Mouse (Mus musculus) brain, embryonic 14.5 days (tissue): Measurements from ENCODE around the gene Sim2. TPM values are rescaled to one million over a fixed set of nuclear protein-coding genes. Genes with fewer than 3 reads are reported as not detected.

ENCODE experiments used
- DNase-seq: peaks from one replicate; pipeline ENCODE4 v3.0.0-alpha.2; 2011; ENCODE audit warnings: low read depth
- CTCF ChIP-seq: fragments of 200-500 bp; IDR thresholded peaks from 2 replicates; pipeline ENCODE4 v1.5.1; 2012; ENCODE audit warnings: inconsistent platforms, mild to moderate bottlenecking, moderate library complexity, borderline replicate concordance; ENCODE audit not compliant: insufficient read depth, insufficient read length; ENCODE audit errors: extremely low read depth
- POLR2A ChIP-seq: fragments of 200-500 bp; IDR thresholded peaks from 2 replicates; pipeline ENCODE4 v1.6.1; 2012; ENCODE audit warnings: mild to moderate bottlenecking, inconsistent platforms, borderline replicate concordance; ENCODE audit not compliant: poor library complexity, insufficient read depth, insufficient read length, severe bottlenecking; ENCODE audit errors: extremely low read depth
- polyA plus RNA-seq: library from polyadenylated mRNA; depleted of rRNA; stranded (reverse); fragments of >200 nt; gene quantifications from 2 replicates; pipeline ENCODE4 v1.2.3, GENCODE M21; 2012

Gene Sim2
- polyA plus RNA-seq, 1 experiment, result 0.81 TPM

DNA sequence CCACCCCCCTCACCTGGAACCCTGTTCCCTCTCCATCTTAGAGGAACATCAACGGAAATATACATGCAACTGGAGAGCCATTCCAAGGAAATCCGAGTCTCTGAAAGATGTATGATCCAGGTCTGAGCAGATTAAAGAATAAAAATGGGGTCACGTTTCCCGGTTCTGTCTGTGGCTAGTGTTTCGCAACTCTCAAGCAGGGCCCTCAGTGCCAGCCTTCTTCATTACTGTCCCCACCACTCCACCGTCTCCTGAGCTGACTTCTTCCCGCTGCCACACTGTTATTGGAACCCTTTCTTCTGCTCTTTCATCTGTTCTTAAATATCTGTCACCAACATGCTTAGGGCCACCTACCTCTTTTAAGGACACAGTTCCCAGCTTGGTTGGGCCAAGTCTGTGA lies 28.4 kb downstream of the Sim2 start:
- no peak for TF ChIP-seq POLR2A
- TF ChIP-seq CTCF, result no peak
- no peak for DNase-seq

- no peak for DNase-seq
- no peak for TF ChIP-seq POLR2A
- TF ChIP-seq CTCF, result no peak
These were observed 30.0 kb downstream of the Sim2 start for GRCm38 (mm10) chr16:94114693-94115092.

DNA sequence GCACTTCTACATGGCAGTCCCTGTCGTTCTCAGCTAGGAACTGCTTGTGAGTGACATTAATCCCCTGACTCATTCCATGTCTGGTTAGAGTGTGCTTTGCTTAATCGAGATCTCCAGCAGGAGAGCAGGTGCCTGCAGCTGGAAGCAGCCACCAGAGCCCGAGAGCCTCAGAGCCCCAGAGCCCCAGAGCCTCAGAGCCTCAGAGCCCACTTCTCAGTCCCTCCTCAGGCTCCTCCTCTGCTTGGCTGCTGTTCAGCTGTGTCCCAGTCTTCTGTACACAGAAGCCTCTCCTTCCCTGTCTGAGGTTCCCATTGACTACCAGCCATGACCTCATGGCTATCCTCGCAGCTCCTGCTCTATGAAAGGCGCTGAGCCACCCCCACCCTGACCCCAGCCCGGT lies 32.6 kb downstream of the Sim2 start:
- no peak for TF ChIP-seq POLR2A
- no peak for TF ChIP-seq CTCF
- DNase-seq, result no peak

- TF ChIP-seq CTCF, result no peak
- no peak for TF ChIP-seq POLR2A
- no peak for DNase-seq
These were observed 33.7 kb downstream of the Sim2 start for GRCm38 (mm10) chr16:94118394-94118793.

GRCm38 (mm10) chr16:94122347-94122746 lies 37.6 kb downstream of the Sim2 start:
- no peak for DNase-seq
- TF ChIP-seq POLR2A, result no peak

DNA sequence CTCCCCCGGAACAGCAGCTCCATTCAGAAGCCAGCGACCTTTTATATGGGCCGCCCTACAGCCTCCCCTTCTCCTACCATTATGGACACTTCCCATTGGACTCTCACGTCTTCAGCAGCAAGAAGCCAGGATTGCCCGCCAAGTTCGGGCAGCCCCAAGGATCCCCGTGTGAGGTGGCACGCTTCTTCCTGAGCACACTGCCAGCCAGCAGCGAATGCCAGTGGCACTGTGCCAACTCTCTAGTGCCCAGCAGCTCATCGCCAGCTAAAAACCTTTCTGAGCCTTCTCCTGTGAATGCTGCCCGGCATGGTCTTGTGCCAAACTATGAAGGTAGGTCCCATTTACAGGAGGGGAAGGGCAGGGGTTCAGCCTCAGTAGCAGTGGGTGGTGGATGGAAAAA lies 38.5 kb downstream of the Sim2 start:
- DNase-seq, result peak; percentile 86

DNA sequence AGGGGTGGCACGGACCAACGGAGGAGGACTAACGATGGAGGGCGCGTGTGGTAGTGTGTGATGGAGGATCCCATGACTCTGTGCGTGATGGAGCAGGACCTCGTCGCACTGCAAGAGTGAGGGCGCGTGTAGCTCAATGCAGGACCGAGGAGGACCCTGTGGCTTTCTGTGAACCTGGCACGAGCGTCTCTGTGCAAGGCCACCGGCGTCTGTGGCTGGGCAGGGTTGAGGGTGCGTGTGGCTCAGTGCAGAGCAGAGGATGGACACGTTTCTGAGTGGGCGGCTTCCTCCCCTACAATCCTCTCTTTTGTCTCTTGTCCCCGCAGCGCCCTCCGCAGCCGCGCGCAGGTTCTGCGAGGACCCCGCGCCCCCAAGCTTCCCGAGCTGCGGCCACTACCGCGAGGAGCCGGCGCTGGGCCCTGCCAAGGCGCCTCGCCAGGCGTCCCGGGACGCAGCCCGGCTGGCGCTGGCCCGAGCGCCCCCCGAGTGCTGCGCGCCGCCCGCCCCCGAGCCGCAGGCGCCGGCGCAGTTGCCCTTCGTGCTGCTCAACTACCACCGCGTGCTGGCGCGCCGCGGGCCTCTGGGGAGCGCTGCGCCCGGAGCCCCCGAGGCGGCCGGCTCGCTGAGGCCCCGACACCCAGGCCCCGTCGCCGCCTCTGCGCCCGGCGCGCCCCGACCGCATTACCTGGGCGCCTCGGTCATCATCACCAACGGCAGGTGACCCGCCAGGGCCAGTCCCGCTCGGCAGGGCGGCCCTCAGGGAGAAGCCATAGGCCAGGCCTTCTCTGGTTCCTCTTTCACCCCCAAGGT lies 40.6 kb downstream of the Sim2 start:
- peak; percentile 51 for DNase-seq

More for the DNA sequence above, 38.5 kb downstream of the Sim2 start:
- TF ChIP-seq POLR2A (no peak), CTCF (no peak)

GRCm38 (mm10) chr16:94126200-94126599 lies 41.5 kb downstream of the Sim2 start:
- no peak for DNase-seq
- no peak for TF ChIP-seq CTCF

More for the DNA sequence above, 40.6 kb downstream of the Sim2 start:
- TF ChIP-seq CTCF (no peak), POLR2A (no peak)

- no peak for TF ChIP-seq CTCF
- TF ChIP-seq POLR2A, result no peak
- peak; percentile 56 for DNase-seq
These were observed 43.6 kb downstream of the Sim2 start for GRCm38 (mm10) chr16:94128236-94128835.

GRCm38 (mm10) chr16:94134218-94134617 lies 49.5 kb downstream of the Sim2 start:
- peak; percentile 67 for DNase-seq
- TF ChIP-seq POLR2A (no peak), CTCF (no peak)

- no peak for TF ChIP-seq CTCF
- no peak for TF ChIP-seq POLR2A
These were observed 56.0 kb downstream of the Sim2 start for GRCm38 (mm10) chr16:94140746-94141145.

DNA sequence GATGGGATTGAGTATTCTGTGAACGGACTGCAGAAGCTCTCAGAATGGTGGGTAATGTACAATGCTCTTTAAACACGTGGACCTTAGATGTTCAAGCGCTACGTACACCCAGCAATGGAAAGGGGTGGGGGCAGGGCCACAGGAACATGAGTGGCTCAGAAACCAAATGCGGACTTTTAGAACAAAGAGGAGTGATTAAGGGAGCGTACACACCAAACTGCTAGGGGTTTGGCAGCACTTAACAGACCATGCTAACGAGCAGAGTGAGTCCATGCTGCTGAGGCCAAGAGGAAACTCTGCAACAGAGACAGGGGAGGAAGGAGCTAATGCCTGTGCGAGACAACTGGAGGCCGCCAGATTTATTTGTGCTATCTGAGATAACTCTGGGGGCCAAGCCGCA lies 58.6 kb downstream of the Sim2 start:
- TF ChIP-seq POLR2A (no peak), CTCF (no peak)
- DNase-seq, result peak; percentile 86

More at GRCm38 (mm10) chr16:94140746-94141145, 56.0 kb downstream of the Sim2 start:
- DNase-seq, result no peak

DNA sequence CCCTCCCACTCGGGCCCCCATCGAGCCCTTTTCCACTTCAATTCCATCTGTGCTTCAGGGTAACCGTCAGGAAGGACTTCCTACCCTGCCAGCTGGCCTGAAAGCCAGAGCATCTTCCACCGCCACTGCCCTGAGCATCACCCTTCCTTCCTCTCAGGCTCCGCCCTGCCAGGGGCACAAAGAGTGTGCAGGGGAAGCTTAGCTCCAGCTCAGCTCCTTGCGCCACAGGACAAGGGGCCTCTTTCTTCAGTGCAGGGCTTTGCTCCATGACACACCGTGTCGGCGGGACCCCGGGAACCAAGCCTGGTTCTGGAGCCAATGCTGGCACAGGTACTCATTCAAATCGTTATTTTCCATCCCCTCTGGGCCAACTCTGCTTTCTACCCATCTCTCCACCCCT lies 63.4 kb downstream of the Sim2 start:
- TF ChIP-seq CTCF (no peak), POLR2A (no peak)
- DNase-seq, result peak; percentile 53
